Mouse (Mus musculus) heart, adult 2 months (tissue): ENCODE data around the gene Hopx.

Experiments used
- EP300 ChIP-seq: fragments of 200-500 bp; IDR thresholded peaks from 2 replicates; pipeline ENCODE4 v1.6.1; 2011; ENCODE audit warnings: low read depth, low read length, control low read depth; ENCODE audit not compliant: insufficient read depth
- POLR2A ChIP-seq: fragments of 200-500 bp; IDR thresholded peaks from 2 replicates; pipeline ENCODE4 v1.6.1; 2011; ENCODE audit warnings: mild to moderate bottlenecking, low read depth, low read length, control low read depth; ENCODE audit not compliant: insufficient read depth

DNA sequence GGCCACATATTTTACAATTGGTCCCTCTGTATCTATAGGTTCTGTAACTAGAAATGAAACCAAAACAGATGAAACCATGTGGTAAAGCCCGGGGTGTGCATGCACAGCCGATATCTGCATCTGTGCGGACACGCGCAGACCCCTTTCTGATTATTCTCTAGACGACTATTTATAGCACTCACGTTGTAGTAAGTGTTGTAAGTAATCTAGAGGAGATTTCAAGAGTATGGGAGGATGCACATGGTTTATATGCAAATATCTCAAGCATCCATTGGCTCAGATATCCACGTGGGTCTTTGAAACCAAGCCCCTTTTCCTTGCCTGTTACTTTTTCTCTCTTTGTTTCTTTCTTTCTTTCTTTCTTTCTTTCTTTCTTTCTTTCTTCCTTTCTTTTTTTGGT is 41.1 kb downstream of the Hopx start:
- TF ChIP-seq POLR2A (no peak), EP300 (no peak)
